Mouse (Mus musculus) C2C12 (cell line): ENCODE data around the gene Ptgfrn.

Source experiments
- CEBPB ChIP-seq: IDR thresholded peaks from one replicate; pipeline ENCODE4 v1.6.1; 2011; ENCODE audit warnings: low read depth, mild to moderate bottlenecking, control low read depth, moderate library complexity
- CTCF ChIP-seq: IDR thresholded peaks from one replicate; pipeline ENCODE4 v1.5.1; 2011; ENCODE audit not compliant: control insufficient read depth, insufficient read depth, insufficient read length
- MAX ChIP-seq: IDR thresholded peaks from one replicate; pipeline ENCODE4 v1.6.1; 2011; ENCODE audit warnings: mild to moderate bottlenecking, control low read depth
- MYOD1 ChIP-seq: IDR thresholded peaks from one replicate; pipeline ENCODE4 v1.6.1; 2011; ENCODE audit warnings: low read depth; ENCODE audit not compliant: control insufficient read depth, insufficient read length
- MYOG ChIP-seq: IDR thresholded peaks from one replicate; pipeline ENCODE4 v1.6.1; 2011; ENCODE audit not compliant: control insufficient read depth, insufficient read length; ENCODE audit errors: extremely low read depth
- USF1 ChIP-seq: IDR thresholded peaks from one replicate; pipeline ENCODE4 v1.6.1; 2011; ENCODE audit warnings: low read depth, mild to moderate bottlenecking, control low read depth, moderate library complexity

DNA sequence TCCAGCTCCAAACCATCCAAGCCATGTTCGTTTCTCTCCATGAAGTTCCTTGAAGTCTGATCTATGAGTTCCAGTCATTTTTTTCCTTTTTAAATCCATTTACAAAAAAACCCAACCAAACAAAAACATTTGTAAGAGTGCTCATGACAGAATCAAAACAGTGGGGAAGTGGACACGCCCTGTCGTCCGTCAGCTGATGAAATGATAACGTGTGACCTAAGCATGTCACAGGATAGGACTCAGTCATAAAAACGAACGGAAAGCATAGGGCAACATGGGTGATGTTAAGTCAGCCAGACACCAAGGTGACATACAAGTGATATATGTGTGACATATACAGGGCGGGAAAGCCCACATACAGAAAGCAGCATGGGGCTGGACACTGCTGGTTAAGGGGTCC lies 54.9 kb downstream of the Ptgfrn start:
- TF ChIP-seq MYOG (no peak), CTCF (no peak), USF1 (no peak), MYOD1 (no peak), MAX (no peak), CEBPB (no peak)
